Mouse (Mus musculus) forebrain, embryonic 16.5 days (tissue): ENCODE results near the gene Atp1a3. TPM values are rescaled to one million over a fixed set of nuclear protein-coding genes. Genes with fewer than 3 reads are reported as not detected.

Source experiments
- ATAC-seq: fragments of 200-750 bp; cut with Nextera tagmentation; 2 replicates; pipeline ENCODE4 v1.8.0; 2017; ENCODE audit warnings: mild to moderate bottlenecking, moderate library complexity
- H3K27ac ChIP-seq: fragments of 300-500 bp; sonication (generic); 2 replicates; pipeline ENCODE4 v1.5.1; 2014; ENCODE audit warnings: low read length, control low read depth
- H3K27me3 ChIP-seq: fragments of 300-500 bp; sonication (generic); replicated peaks from 2 replicates; pipeline ENCODE4 v1.6.1; 2014; ENCODE audit warnings: low read length; ENCODE audit not compliant: control insufficient read depth, insufficient read depth
- H3K36me3 ChIP-seq: fragments of 300-500 bp; sonication (generic); 2 replicates; pipeline ENCODE4 v1.6.1; 2014; ENCODE audit not compliant: control insufficient read depth, insufficient read depth
- H3K4me1 ChIP-seq: fragments of 300-500 bp; sonication (generic); replicated peaks from 2 replicates; pipeline ENCODE4 v1.6.1; 2014; ENCODE audit warnings: low read length; ENCODE audit not compliant: control insufficient read depth, insufficient read depth
- H3K4me2 ChIP-seq: fragments of 300-500 bp; sonication (generic); 2 replicates; pipeline ENCODE4 v1.6.1; 2014; ENCODE audit warnings: mild to moderate bottlenecking, low read length, control low read depth
- H3K4me3 ChIP-seq: fragments of 300-500 bp; sonication (generic); replicated peaks from 2 replicates; pipeline ENCODE4 v1.5.1; 2014; ENCODE audit warnings: mild to moderate bottlenecking, low read length, control low read depth
- H3K9ac ChIP-seq: fragments of 300-500 bp; sonication (generic); replicated peaks from 2 replicates; pipeline ENCODE4 v1.6.1; 2014; ENCODE audit warnings: low read depth, low read length, control low read depth
- H3K9me3 ChIP-seq: fragments of 300-500 bp; sonication (generic); 2 replicates; pipeline ENCODE4 v1.6.1; 2016; ENCODE audit warnings: low read length; ENCODE audit not compliant: control insufficient read depth
- WGBS: fragments of 180-500 bp; shearing (Covaris S2); extraction: QIAGEN DNeasy Blood & Tissue Kit; methylation state at CpG from one replicate; pipeline ENCODE4 v1.1.7; 2014; 5-methylcytosine and 5-hydroxymethylcytosine counted together
- polyA plus RNA-seq: library from polyadenylated mRNA; unstranded; fragments of >200 nt; fragmentation: Nextera tagmentation; extraction: Ambion mirVana; gene quantifications from 2 replicates; pipeline ENCODE4 v1.2.1, GENCODE M21; 2015

Gene Atp1a3
- polyA plus RNA-seq, 1 experiment from 2014 or later = 278 TPM

DNA sequence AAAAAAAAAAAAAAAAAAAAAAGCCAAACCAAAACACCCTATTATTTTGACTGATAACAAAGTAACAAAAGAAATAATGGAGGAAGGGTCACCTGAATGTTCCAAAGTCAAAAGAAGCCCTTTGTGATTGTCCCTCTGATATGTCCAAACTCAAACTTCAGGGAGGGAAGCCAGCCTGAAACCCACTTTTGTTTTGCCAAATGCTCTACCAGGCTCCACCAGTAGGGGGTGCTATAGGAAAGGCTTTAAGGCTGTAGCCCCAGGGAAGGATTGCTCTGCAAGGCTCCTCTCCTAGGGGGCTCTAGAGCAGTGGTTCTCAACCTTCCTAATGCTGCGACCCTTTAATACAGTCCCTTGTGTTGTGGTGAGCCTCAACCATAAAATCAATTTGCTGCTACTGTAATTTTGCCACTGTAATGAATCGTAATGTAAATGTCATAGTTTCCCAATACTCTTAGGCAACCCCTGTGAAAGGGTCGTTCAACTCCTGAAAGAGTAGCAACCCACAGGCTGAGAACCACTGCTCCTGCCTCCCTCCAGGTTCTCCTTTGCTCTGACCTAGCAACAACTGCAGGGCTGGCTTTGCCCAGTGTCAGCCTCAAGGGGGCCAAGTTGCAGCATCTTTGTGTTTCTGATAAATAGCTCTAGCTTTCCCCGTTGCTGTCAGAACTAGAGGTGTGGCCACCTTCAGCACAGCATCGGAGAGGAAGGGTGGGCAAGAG is 24.4 kb upstream of the Atp1a3 start:
- H3K27ac ChIP-seq = peak overlapping the region; percentile 5; the same call in 1 of the 2 replicates
- peaks cover 3% of the 10 kb centered on the region for H3K4me1 ChIP-seq
- peak; percentile 58; the same call in 1 of the 2 replicates for ATAC-seq
- H3K4me2 ChIP-seq = no peak overlapping the region
- no peak overlapping the region for H3K4me3 ChIP-seq
- 45% methylated on average over 5 of the region's 5 CpGs for WGBS
- H3K9me3 ChIP-seq = no peaks in the 10 kb centered on the region
- no peak overlapping the region for H3K9ac ChIP-seq
- peaks cover 15% of the 10 kb centered on the region for H3K36me3 ChIP-seq
- no peaks in the 10 kb centered on the region for H3K27me3 ChIP-seq

DNA sequence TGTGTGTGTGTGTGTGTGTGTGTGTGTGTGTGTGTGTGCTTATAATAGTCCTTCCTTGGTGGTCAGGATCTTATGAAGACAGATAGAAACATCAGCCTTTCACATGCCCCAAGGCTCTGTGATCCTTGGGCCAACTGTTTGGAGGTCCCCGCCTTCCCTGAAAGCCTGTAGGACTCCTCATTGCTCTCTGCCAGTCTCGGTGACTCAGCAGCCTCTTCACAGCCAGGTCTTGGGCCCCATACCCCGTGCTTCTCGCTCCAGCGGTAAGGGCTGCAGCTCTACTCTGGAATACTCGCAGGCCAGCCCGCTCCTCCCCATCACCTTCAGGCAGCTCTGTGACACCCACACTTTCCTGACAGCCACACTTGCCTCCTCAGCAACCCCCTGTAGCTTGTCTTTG is 20.7 kb upstream of the Atp1a3 start:
- Histone ChIP-seq H3K4me3 (no peak overlapping the region), H3K36me3 (peaks cover 20% of the 10 kb centered on the region), H3K4me1 (no peaks in the 10 kb centered on the region), H3K4me2 (no peak overlapping the region), H3K9me3 (no peaks in the 10 kb centered on the region), H3K9ac (no peak overlapping the region), H3K27ac (no peak overlapping the region), H3K27me3 (no peaks in the 10 kb centered on the region)
- 59% methylated on average over 7 of the region's 7 CpGs for WGBS
- ATAC-seq = no peak

DNA sequence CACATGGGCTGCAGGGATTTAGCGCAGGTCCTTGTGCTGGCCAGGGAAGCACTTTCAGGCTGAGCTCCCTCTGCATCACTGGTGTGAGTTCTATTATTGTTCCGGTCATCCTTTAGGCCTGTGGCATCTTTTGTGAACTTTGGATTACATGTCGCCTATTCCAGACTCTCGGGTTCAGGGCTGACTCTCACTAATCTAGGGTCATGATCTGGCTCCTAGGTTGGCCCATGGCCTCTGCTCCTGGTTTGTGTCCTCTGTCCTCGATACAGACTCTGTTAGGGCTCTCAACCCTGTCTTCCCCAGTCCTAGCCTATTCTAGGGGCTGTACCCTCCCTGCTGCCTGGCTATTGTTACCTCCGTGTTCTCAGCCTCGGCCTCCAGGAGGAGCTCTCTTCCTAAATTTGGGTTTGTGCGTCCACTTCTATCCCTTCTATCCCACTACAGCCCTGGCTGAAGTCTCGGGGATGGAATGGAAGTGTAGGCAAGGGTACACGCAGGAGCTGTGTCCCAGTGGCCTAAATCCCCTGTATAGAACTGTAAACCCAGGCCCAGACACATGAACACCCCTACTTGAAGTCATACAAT is 20.2 kb upstream of the Atp1a3 start:
- Histone ChIP-seq H3K4me2 (no peak overlapping the region), H3K4me1 (no peaks in the 10 kb centered on the region), H3K9me3 (no peaks in the 10 kb centered on the region), H3K4me3 (no peak overlapping the region), H3K27ac (no peak overlapping the region), H3K9ac (no peak overlapping the region), H3K36me3 (peaks cover 25% of the 10 kb centered on the region), H3K27me3 (no peaks in the 10 kb centered on the region)
- no peak for ATAC-seq
- 55% methylated on average over 10 of the region's 10 CpGs for WGBS

DNA sequence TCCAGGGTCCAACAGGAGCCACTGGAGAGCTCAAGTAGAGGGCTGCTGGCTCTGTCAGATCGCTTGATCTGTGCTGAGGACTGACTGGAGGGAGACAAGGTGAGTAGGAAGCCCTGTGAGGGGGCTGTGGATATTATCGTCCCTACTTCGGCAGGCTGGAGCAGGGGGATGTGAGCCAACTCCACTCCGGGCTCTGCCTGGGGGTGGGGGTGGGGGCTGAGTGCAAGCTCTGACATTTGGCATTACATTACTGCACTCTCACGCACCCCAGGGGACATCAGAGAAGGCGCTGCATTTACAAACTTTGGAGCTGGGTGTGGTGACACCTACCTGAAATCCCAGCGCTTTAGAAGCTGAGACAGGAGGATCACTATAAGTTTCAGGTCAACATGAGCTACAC is 5.8 kb upstream of the Atp1a3 start:
- no peak overlapping the region for H3K9ac ChIP-seq
- no peak overlapping the region for H3K4me2 ChIP-seq
- H3K9me3 ChIP-seq = no peaks in the 10 kb centered on the region
- WGBS = 78% methylated on average over 7 of the region's 7 CpGs
- no peak for ATAC-seq
- H3K27me3 ChIP-seq = no peaks in the 10 kb centered on the region
- H3K27ac ChIP-seq = no peak overlapping the region
- H3K4me1 ChIP-seq = peaks cover 43% of the 10 kb centered on the region
- no peak overlapping the region for H3K4me3 ChIP-seq
- peaks cover 21% of the 10 kb centered on the region for H3K36me3 ChIP-seq

DNA sequence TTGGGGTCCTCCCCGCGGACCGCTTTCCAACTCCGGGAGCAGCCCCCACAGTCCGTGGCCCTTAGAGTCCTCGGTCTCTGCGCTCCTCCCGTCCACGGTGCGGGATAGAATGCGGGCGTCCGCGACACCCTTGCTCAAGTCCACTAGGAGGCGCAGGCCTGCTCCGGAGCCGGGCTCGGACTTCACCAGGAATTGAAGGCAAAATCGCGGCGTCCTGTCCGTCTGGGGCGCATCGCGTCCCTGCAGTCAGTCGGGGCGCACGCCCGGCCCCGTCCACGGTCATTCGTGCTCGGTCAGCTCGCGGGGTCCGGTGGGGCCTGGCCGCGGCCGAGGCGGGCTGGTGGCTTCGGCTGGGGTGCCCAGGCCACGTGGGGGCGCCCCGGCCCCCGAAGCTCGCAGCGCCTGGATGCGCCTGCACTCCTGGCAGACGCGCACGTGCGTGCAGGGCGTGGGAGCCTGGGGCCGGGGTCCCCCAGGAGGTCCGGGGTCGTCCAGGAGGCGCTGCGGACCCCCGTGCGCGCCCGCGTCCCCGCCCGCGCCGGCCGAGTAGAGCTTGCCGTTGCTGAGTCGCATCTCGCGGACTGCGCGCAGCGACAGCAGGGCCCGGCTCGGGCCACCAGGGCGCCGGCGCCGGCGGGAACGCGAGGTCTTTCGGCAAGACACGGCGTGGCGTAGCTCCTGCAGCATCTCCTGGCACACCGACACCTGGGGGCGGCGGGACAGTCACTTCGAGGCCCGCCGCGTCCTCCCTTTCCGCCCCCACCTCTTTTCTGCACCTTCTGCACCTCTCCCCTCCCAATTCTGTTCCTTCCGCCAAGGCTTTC is 4.5 kb upstream of the Atp1a3 start:
- Histone ChIP-seq H3K4me1 (peaks cover 52% of the 10 kb centered on the region), H3K4me2 (peak overlapping the region; percentile 61), H3K27me3 (no peaks in the 10 kb centered on the region), H3K4me3 (peak overlapping the region; percentile 39), H3K27ac (peak overlapping the region; percentile 96), H3K9ac (peak overlapping the region; percentile 51), H3K9me3 (no peaks in the 10 kb centered on the region), H3K36me3 (peaks cover 17% of the 10 kb centered on the region)
- no peak for ATAC-seq
- 2% methylated on average over 90 of the region's 97 CpGs for WGBS

DNA sequence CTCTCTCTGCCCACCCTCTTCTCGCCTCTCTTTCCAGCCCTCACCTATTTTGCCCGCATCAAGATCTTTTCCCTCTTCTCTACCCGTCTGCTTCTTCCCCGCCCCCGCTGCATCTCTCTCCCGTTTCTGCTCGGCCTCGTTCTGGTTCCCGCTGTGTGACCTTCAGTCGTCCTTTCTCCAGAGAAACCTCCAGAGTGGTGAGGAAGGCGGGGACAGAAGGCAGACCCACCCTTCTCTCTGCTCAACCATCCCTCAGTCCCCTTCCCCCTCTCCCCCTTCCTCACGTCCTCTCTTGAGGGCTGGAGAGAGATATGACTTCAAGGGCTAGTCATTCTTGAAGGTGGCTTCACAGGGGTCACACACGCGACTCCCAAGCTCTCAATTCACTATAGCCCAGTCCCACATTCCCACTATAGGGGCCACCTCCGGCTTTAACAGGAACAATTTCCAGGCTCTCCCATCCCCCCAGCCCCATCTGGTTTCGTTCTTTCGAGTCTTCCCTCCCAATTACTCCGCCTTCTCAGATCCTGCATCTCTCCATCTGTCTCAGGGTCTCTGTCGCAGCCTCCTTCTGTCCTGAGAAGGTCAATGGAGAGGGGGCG is 3.4 kb upstream of the Atp1a3 start:
- Histone ChIP-seq H3K4me2 (peak overlapping the region; percentile 61), H3K9me3 (no peaks in the 10 kb centered on the region), H3K4me1 (peaks cover 55% of the 10 kb centered on the region), H3K4me3 (peak overlapping the region; percentile 36), H3K27ac (peak overlapping the region; percentile 96), H3K9ac (peak overlapping the region; percentile 71), H3K36me3 (peaks cover 8% of the 10 kb centered on the region), H3K27me3 (no peaks in the 10 kb centered on the region)
- peak; percentile 18 for ATAC-seq
- WGBS = 6% methylated on average over 20 of the region's 20 CpGs

DNA sequence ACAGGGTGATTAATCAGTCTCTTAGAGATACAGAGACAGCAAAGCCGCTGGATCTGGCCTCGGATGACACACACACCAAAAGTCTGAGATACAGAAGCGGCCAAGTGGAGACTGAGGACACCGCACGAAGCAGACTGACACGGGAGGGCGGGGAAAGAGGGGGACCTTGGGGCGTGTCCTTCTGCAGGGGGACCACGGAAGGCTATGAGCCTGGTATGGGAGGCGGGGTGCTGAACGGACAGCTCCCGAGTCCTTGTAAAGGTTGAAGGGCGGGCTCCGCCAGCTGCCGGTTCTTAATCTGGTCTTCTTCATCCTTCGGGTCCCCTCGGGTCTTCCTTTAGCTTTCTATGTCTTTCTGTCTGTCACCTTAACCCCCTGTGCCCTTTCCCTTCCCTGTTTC is 2.9 kb upstream of the Atp1a3 start:
- Histone ChIP-seq H3K36me3 (peaks cover 5% of the 10 kb centered on the region; the same call in 1 of the 2 replicates), H3K9me3 (no peaks in the 10 kb centered on the region), H3K4me3 (peak overlapping the region; percentile 36), H3K27ac (peak overlapping the region; percentile 96), H3K27me3 (no peaks in the 10 kb centered on the region), H3K9ac (peak overlapping the region; percentile 71), H3K4me1 (peaks cover 60% of the 10 kb centered on the region), H3K4me2 (peak overlapping the region; percentile 61)
- no peak for ATAC-seq
- WGBS = 3% methylated on average over 16 of the region's 17 CpGs

DNA sequence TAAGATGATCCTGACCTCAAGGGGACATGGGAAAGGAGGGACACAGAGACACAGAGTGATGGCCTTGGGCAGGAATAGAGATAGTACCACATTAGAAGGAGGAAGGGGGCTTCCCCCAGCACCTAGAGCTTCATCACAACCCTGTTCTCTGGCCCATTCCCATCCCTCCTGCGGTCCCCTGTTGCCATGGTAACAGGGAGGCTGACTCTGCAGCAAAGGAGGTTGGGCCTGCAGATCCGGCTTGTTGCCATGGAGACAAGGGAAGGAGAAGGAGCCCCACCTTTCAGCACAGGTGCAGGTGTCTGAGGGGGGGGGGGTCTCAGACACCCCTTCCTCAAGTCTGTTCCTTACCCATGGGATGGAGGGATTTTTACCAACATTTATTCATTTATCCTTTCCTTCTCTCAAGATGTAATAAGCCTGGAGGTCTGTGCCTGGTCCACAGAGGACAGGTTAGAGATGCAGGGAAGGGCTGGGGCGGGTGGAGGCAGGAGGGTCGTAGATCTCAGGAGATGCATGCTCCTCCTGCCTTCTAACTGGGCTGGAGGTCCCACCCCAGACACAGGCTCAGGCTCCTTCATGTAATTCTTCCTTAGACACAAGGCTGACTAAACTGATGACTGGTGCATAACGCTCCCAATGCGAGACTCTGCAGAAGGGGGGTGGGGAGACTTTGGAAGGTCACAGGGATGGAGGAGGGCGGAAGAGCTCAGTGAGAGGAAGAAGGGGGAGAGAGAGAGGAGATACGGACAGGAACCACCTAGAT is 2.0 kb upstream of the Atp1a3 start:
- Histone ChIP-seq H3K27me3 (no peaks in the 10 kb centered on the region), H3K9me3 (no peaks in the 10 kb centered on the region), H3K4me3 (peak overlapping the region; percentile 36), H3K36me3 (peaks cover 2% of the 10 kb centered on the region; the same call in 1 of the 2 replicates), H3K4me2 (peak overlapping the region; percentile 61), H3K9ac (peak overlapping the region; percentile 71), H3K4me1 (peaks cover 68% of the 10 kb centered on the region), H3K27ac (peak overlapping the region; percentile 96)
- WGBS = 10% methylated on average over 7 of the region's 8 CpGs
- peak; percentile 29 for ATAC-seq
